Mouse (Mus musculus): Measurements from ENCODE around the gene Lamtor4. TPM values are rescaled to one million over a fixed set of nuclear protein-coding genes. Genes with fewer than 3 reads are reported as not detected.
A peak's percentile ranks its signal among the peaks of the same experiment; 100 is the strongest.

The Lamtor4 gene
- polyA plus RNA-seq, 1 experiment from 2014 or later, result 87.0 TPM

GRCm38 (mm10) chr5:138262582-138263240 is 7.4 kb downstream of the Lamtor4 start:
- Histone ChIP-seq H3K4me2 (ENCODE audit: low read length) (peak overlapping the region; percentile 95), H3K4me3 (replicated peaks; ENCODE audit: low read depth, low read length) (peak overlapping the region; percentile 85), H3K9me3 (replicated peaks; ENCODE audit: low read length) (no peaks in the 10 kb centered on the region), H3K4me1 (replicated peaks; ENCODE audit: insufficient read depth, low read length) (peaks cover 12% of the 10 kb centered on the region), H3K9ac (ENCODE audit: low read depth, low read length) (peak overlapping the region; percentile 93), H3K27me3 (ENCODE audit: insufficient read depth, low read length) (no peaks in the 10 kb centered on the region), H3K27ac (no peak overlapping the region), H3K36me3 (ENCODE audit: insufficient read depth, low read length) (peaks cover 24% of the 10 kb centered on the region)
- DNase-seq (ENCODE audit: low spot score), result no peak
- WGBS, result 58% methylated on average over 18 of the region's 18 CpGs
- no peak for ATAC-seq (replicated peaks; ENCODE audit: low FRiP score, low read depth)
- TF ChIP-seq CTCF (IDR thresholded peaks at IDR 0.05; ENCODE audit: low read depth), result no peak

GRCm38 (mm10) chr5:138263260-138264206 is 8.3 kb downstream of the Lamtor4 start, which contains the start of gene BC037034:
Gene BC037034, minus strand, starts transcription at chr5:138264033.
- peak within 1 kb of the TSS; percentile 95 for H3K4me2 ChIP-seq (ENCODE audit: low read length)
- H3K9ac ChIP-seq (ENCODE audit: low read depth, low read length), result peak within 1 kb of the TSS; percentile 93
- H3K36me3 ChIP-seq (ENCODE audit: insufficient read depth, low read length), result peaks cover 24% of the 10 kb centered on the region
- H3K4me1 ChIP-seq (replicated peaks; ENCODE audit: insufficient read depth, low read length), result peaks cover 12% of the 10 kb centered on the region
- H3K9me3 ChIP-seq (replicated peaks; ENCODE audit: low read length), result no peaks in the 10 kb centered on the region
- H3K27me3 ChIP-seq (ENCODE audit: insufficient read depth, low read length), result no peaks in the 10 kb centered on the region
- TF ChIP-seq CTCF (IDR thresholded peaks at IDR 0.05; ENCODE audit: low read depth), result no peak; the same call in 1 of the 2 replicates
- WGBS, result under 1% methylated on average over 70 of the region's 71 CpGs
- peak within 1 kb of the TSS; percentile 79 for H3K27ac ChIP-seq
- H3K4me3 ChIP-seq (replicated peaks; ENCODE audit: low read depth, low read length), result peak within 1 kb of the TSS; percentile 85
- DNase-seq (ENCODE audit: low spot score) (peak; percentile 97), ATAC-seq (replicated peaks; ENCODE audit: low FRiP score, low read depth) (peak; percentile 85)

- ATAC-seq (replicated peaks; ENCODE audit: low FRiP score, low read depth), result no peak
- H3K27ac ChIP-seq, result peak overlapping the region; percentile 5; the same call in 1 of the 2 replicates
Observed at GRCm38 (mm10) chr5:138264207-138264578, 8.9 kb downstream of the Lamtor4 start.

GRCm38 (mm10) chr5:138265712-138266111 is 10.4 kb downstream of the Lamtor4 start:
- no peaks in the 10 kb centered on the region for H3K9me3 ChIP-seq (replicated peaks; ENCODE audit: low read length)
- H3K27me3 ChIP-seq (ENCODE audit: insufficient read depth, low read length), result no peaks in the 10 kb centered on the region
- peaks cover 9% of the 10 kb centered on the region; the same call in 1 of the 2 replicates for H3K36me3 ChIP-seq (ENCODE audit: insufficient read depth, low read length)
- WGBS, result 94% methylated on average over 4 of the region's 4 CpGs
- H3K9ac ChIP-seq (ENCODE audit: low read depth, low read length), result no peak overlapping the region
- H3K4me1 ChIP-seq (replicated peaks; ENCODE audit: insufficient read depth, low read length), result peaks cover 12% of the 10 kb centered on the region
- no peak overlapping the region for H3K27ac ChIP-seq
- DNase-seq (ENCODE audit: low spot score) (no peak), ATAC-seq (replicated peaks; ENCODE audit: low FRiP score, low read depth) (no peak)
- H3K4me3 ChIP-seq (replicated peaks; ENCODE audit: low read depth, low read length), result no peak overlapping the region
- H3K4me2 ChIP-seq (ENCODE audit: low read length), result no peak overlapping the region
- TF ChIP-seq CTCF (IDR thresholded peaks at IDR 0.05; ENCODE audit: low read depth), result no peak

More at GRCm38 (mm10) chr5:138264207-138264578, 8.9 kb downstream of the Lamtor4 start:
- Histone ChIP-seq H3K36me3 (ENCODE audit: insufficient read depth, low read length) (peaks cover 24% of the 10 kb centered on the region), H3K4me3 (replicated peaks; ENCODE audit: low read depth, low read length) (peak overlapping the region; percentile 85), H3K4me1 (replicated peaks; ENCODE audit: insufficient read depth, low read length) (peaks cover 12% of the 10 kb centered on the region), H3K27me3 (ENCODE audit: insufficient read depth, low read length) (no peaks in the 10 kb centered on the region), H3K4me2 (ENCODE audit: low read length) (peak overlapping the region; percentile 95), H3K9me3 (replicated peaks; ENCODE audit: low read length) (no peaks in the 10 kb centered on the region), H3K9ac (ENCODE audit: low read depth, low read length) (peak overlapping the region; percentile 93; the same call in 1 of the 2 replicates)
- TF ChIP-seq CTCF (IDR thresholded peaks at IDR 0.05; ENCODE audit: low read depth), result no peak
- WGBS, result 12% methylated on average over 6 of the region's 6 CpGs
- DNase-seq (ENCODE audit: low spot score), result no peak

- Histone ChIP-seq H3K9ac (ENCODE audit: low read depth, low read length) (no peak overlapping the region), H3K4me3 (replicated peaks; ENCODE audit: low read depth, low read length) (no peak overlapping the region), H3K36me3 (ENCODE audit: insufficient read depth, low read length) (peaks cover 6% of the 10 kb centered on the region; the same call in 1 of the 2 replicates), H3K4me2 (ENCODE audit: low read length) (no peak overlapping the region), H3K4me1 (replicated peaks; ENCODE audit: insufficient read depth, low read length) (peaks cover 12% of the 10 kb centered on the region), H3K9me3 (replicated peaks; ENCODE audit: low read length) (no peaks in the 10 kb centered on the region), H3K27me3 (ENCODE audit: insufficient read depth, low read length) (no peaks in the 10 kb centered on the region), H3K27ac (no peak overlapping the region)
- TF ChIP-seq CTCF (IDR thresholded peaks at IDR 0.05; ENCODE audit: low read depth), result no peak
- ATAC-seq (replicated peaks; ENCODE audit: low FRiP score, low read depth), result no peak
- no peak for DNase-seq (ENCODE audit: low spot score)
- WGBS, result 92% methylated on average over 3 of the region's 3 CpGs
Observed at GRCm38 (mm10) chr5:138267114-138267513, 11.8 kb downstream of the Lamtor4 start.

GRCm38 (mm10) chr5:138268980-138269379 is 13.7 kb downstream of the Lamtor4 start:
- WGBS, result 76% methylated on average over 4 of the region's 4 CpGs
- Histone ChIP-seq H3K36me3 (ENCODE audit: insufficient read depth, low read length) (peaks cover 6% of the 10 kb centered on the region; the same call in 1 of the 2 replicates), H3K9me3 (replicated peaks; ENCODE audit: low read length) (no peaks in the 10 kb centered on the region), H3K4me3 (replicated peaks; ENCODE audit: low read depth, low read length) (no peak overlapping the region), H3K4me2 (ENCODE audit: low read length) (no peak overlapping the region), H3K27me3 (ENCODE audit: insufficient read depth, low read length) (no peaks in the 10 kb centered on the region), H3K4me1 (replicated peaks; ENCODE audit: insufficient read depth, low read length) (no peaks in the 10 kb centered on the region), H3K9ac (ENCODE audit: low read depth, low read length) (no peak overlapping the region), H3K27ac (no peak overlapping the region)
- no peak for TF ChIP-seq CTCF (IDR thresholded peaks at IDR 0.05; ENCODE audit: low read depth)
- ATAC-seq (replicated peaks; ENCODE audit: low FRiP score, low read depth), result no peak
- DNase-seq (ENCODE audit: low spot score), result no peak

All from kidney, postnatal 0 days (tissue).